Mouse (Mus musculus) ES-E14 (cell line): ENCODE measurements around the gene Liph.

Experiments
- HCFC1 ChIP-seq: IDR thresholded peaks from 2 replicates; pipeline ENCODE4 v1.6.1; 2012; ENCODE audit warnings: low read length, inconsistent platforms, borderline replicate concordance; ENCODE audit not compliant: insufficient read depth
- ZC3H11A ChIP-seq: IDR thresholded peaks from 2 replicates; pipeline ENCODE4 v1.6.1; 2012; ENCODE audit warnings: low read depth, mild to moderate bottlenecking, inconsistent platforms, low read length, borderline replicate concordance
- ZNF384 ChIP-seq: IDR thresholded peaks from 2 replicates; pipeline ENCODE4 v1.6.1; 2012; ENCODE audit warnings: low read depth, low read length, inconsistent platforms

- TF ChIP-seq ZNF384 (no peak), ZC3H11A (no peak), HCFC1 (no peak)
Measured at GRCm38 (mm10) chr16:21996881-21997641, 1.6 kb upstream of the Liph start.
